Mouse (Mus musculus): ENCODE data around the gene Barhl2.

- TF ChIP-seq USF2 (IDR thresholded peaks at IDR 0.05; ENCODE audit: borderline replicate concordance in 1 of 2, insufficient read depth in 1 of 2, low read depth in 1 of 2, low read length in 2 of 2) (no peak), GABPA (IDR thresholded peaks at IDR 0.05; ENCODE audit: low read depth, low read length) (no peak), CTCF (IDR thresholded peaks at IDR 0.05 in 2 of 3, conservative IDR thresholded peaks at IDR 0.05 in 1 of 3; ENCODE audit: control insufficient read depth in 1 of 3, insufficient read depth in 1 of 3, low read depth in 2 of 3, low read length in 3 of 3, poor library complexity in 1 of 3, severe bottlenecking in 1 of 3) (no peak), USF1 (IDR thresholded peaks at IDR 0.05; ENCODE audit: low read depth, low read length) (no peak), RCOR1 (IDR thresholded peaks at IDR 0.05; ENCODE audit: low read depth, low read length) (no peak), POLR2AphosphoS2 (IDR thresholded peaks at IDR 0.05; ENCODE audit: low read length) (no peak)
Observed at GRCm38 (mm10) chr5:106458477-106459119, 632 bp upstream of the Barhl2 start.

Measured in MEL (cell line).